Mouse (Mus musculus): ENCODE measurements around the gene Cep85l. TPM values are rescaled to one million over a fixed set of nuclear protein-coding genes. Genes with fewer than 3 reads are reported as not detected.

The Cep85l gene
- total and polyA plus RNA-seq, 3 experiments, result 4.3 to 5.7 (median 5.0) TPM

DNA sequence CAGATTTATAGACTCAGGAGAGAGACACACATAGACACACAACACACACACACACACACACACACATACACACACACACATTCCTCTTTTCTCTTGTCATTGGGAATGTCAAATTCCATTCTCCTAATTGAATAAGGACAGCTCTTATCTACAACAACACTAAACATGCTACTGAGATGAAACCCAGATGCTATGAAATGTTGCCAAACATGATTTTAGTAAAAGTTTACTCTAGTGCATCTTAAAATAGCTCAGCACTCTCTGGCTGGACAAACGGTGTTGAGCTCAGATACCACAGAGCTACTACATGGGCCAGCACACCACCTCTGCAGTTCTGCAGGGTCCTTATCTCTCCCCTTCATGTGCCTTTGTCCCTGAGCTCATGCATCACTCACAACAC lies 55.1 kb downstream of the Cep85l start:
- Histone ChIP-seq H3K79me2 (replicated peaks; ENCODE audit: control insufficient read depth, extremely low read depth, insufficient read depth, poor library complexity, severe bottlenecking) (no peaks in the 10 kb centered on the region), H3K27me3 (replicated peaks) (no peaks in the 10 kb centered on the region), H3K4me3 (replicated peaks in 1 of 3; ENCODE audit: low read depth in 2 of 3, low read length in 2 of 3, poor library complexity in 1 of 3) (no peak overlapping the region), H3K9ac (ENCODE audit: insufficient read depth, low read depth) (no peak overlapping the region), H3K4me1 (ENCODE audit: control insufficient read depth in 1 of 2, insufficient read depth in 2 of 2) (no peaks in the 10 kb centered on the region), H3K9me3 (replicated peaks; ENCODE audit: low read length) (no peaks in the 10 kb centered on the region), H3K4me2 (ENCODE audit: insufficient read depth, low read depth, poor library complexity, severe bottlenecking) (no peak overlapping the region), H3K27ac (ENCODE audit: insufficient read depth, low read depth) (no peak overlapping the region), H3K36me3 (replicated peaks in 1 of 2; ENCODE audit: control insufficient read depth in 1 of 2, insufficient read depth in 1 of 2, low read length in 1 of 2) (peaks cover 0 to 8% of the 10 kb centered on the region in 2 experiments)
- no peak for TF ChIP-seq ELF1 (IDR thresholded peaks at IDR 0.05; ENCODE audit: low read depth, low read length)
- TF ChIP-seq ZMIZ1 (IDR thresholded peaks at IDR 0.05; ENCODE audit: low read depth, low read length), result no peak
- TF ChIP-seq MYC (IDR thresholded peaks at IDR 0.05; ENCODE audit: low read depth, low read length), result no peak
- no peak for TF ChIP-seq POLR2AphosphoS2 (IDR thresholded peaks at IDR 0.05; ENCODE audit: low read depth, low read length)
- TF ChIP-seq TCF12 (IDR thresholded peaks at IDR 0.05; ENCODE audit: low read depth, low read length), result no peak
- no peak for TF ChIP-seq BHLHE40 (IDR thresholded peaks at IDR 0.05; ENCODE audit: low read depth, low read length)
- TF ChIP-seq USF2 (conservative IDR thresholded peaks at IDR 0.05; ENCODE audit: low read depth, low read length), result no peak
- no peak for TF ChIP-seq RAD21 (IDR thresholded peaks at IDR 0.05; ENCODE audit: low read depth, low read length)
- no peak for TF ChIP-seq SMC3 (IDR thresholded peaks at IDR 0.05; ENCODE audit: low read depth, low read length)
- no peak for TF ChIP-seq MEF2A (IDR thresholded peaks at IDR 0.05; ENCODE audit: borderline replicate concordance, low read depth, low read length)
- TF ChIP-seq CHD2 (IDR thresholded peaks at IDR 0.05; ENCODE audit: low read length), result no peak
- TF ChIP-seq POLR2A (IDR thresholded peaks at IDR 0.05; ENCODE audit: low read depth, low read length), result no peak
- no peak for TF ChIP-seq IRF4 (IDR thresholded peaks at IDR 0.05; ENCODE audit: low read depth, low read length)
- no peak for DNase-seq (ENCODE audit: extremely low read depth)
- in situ Hi-C loops (cut with MboI; ENCODE audit: low pct_ligation_motif_present, low pct_unique_long_range_greater_than_20kb, low sequenced_read_pairs), result no loop called here
- dilution Hi-C loops (cut with MboI; ENCODE audit: extremely low pct_ligation_motif_present, extremely low pct_unique_long_range_greater_than_20kb, low sequenced_read_pairs), result no loop called here

DNA sequence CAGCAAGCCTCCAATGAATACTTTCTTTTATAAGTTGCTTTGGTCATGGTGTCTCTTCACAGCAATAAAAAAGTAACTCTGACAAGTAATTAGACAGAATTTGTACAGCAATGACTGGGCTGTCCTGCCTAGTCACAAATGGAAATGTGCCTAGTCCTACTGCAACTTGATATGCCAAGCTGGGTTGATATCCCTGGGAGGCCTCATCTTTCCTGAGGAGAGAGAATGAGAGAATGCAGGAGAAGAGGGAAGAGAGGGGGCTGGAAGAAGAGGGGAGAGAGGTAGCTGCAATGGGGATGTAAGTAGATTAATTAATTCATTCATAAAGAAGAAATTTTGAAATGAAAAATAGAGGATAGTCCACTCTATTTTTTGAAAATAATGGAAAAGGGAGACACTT lies 56.4 kb downstream of the Cep85l start:
- Histone ChIP-seq H3K4me3 (replicated peaks in 1 of 3; ENCODE audit: low read depth in 2 of 3, low read length in 2 of 3, poor library complexity in 1 of 3) (no peak overlapping the region), H3K36me3 (replicated peaks in 1 of 2; ENCODE audit: control insufficient read depth in 1 of 2, insufficient read depth in 1 of 2, low read length in 1 of 2) (peaks cover 0 to 14% of the 10 kb centered on the region in 2 experiments), H3K79me2 (replicated peaks; ENCODE audit: control insufficient read depth, extremely low read depth, insufficient read depth, poor library complexity, severe bottlenecking) (no peaks in the 10 kb centered on the region), H3K27me3 (replicated peaks) (no peaks in the 10 kb centered on the region), H3K27ac (ENCODE audit: insufficient read depth, low read depth) (no peak overlapping the region), H3K4me1 (ENCODE audit: control insufficient read depth in 1 of 2, insufficient read depth in 2 of 2) (no peaks in the 10 kb centered on the region), H3K4me2 (ENCODE audit: insufficient read depth, low read depth, poor library complexity, severe bottlenecking) (no peak overlapping the region), H3K9me3 (replicated peaks; ENCODE audit: low read length) (no peaks in the 10 kb centered on the region), H3K9ac (ENCODE audit: insufficient read depth, low read depth) (no peak overlapping the region)
- TF ChIP-seq SMC3 (IDR thresholded peaks at IDR 0.05; ENCODE audit: low read depth, low read length) (no peak), ETS1 (conservative IDR thresholded peaks at IDR 0.05; ENCODE audit: low read depth, low read length) (no peak), CHD1 (IDR thresholded peaks at IDR 0.05; ENCODE audit: low read depth, low read length) (no peak), CTCF (conservative IDR thresholded peaks at IDR 0.05 in 1 of 2, IDR thresholded peaks at IDR 0.05 in 1 of 2; ENCODE audit: low read depth in 2 of 2, low read length in 2 of 2) (no peak), MEF2A (IDR thresholded peaks at IDR 0.05; ENCODE audit: borderline replicate concordance, low read depth, low read length) (no peak), MYC (IDR thresholded peaks at IDR 0.05; ENCODE audit: low read depth, low read length) (no peak), ZC3H11A (IDR thresholded peaks at IDR 0.05; ENCODE audit: low read depth, low read length) (no peak), BHLHE40 (IDR thresholded peaks at IDR 0.05; ENCODE audit: low read depth, low read length) (no peak), TBP (conservative IDR thresholded peaks at IDR 0.05; ENCODE audit: low read depth, low read length) (no peak), RCOR1 (conservative IDR thresholded peaks at IDR 0.05; ENCODE audit: low read depth, low read length) (no peak), USF2 (conservative IDR thresholded peaks at IDR 0.05; ENCODE audit: low read depth, low read length) (no peak), NELFE (IDR thresholded peaks at IDR 0.05; ENCODE audit: low read depth, low read length) (no peak), JUN (IDR thresholded peaks at IDR 0.05; ENCODE audit: insufficient read depth, low read depth, low read length) (no peak), E2F4 (IDR thresholded peaks at IDR 0.05; ENCODE audit: insufficient replicate concordance, low read depth, low read length) (no peak), EP300 (IDR thresholded peaks at IDR 0.05; ENCODE audit: low read length) (no peak), HCFC1 (IDR thresholded peaks at IDR 0.05; ENCODE audit: low read depth, low read length) (no peak), USF1 (IDR thresholded peaks at IDR 0.05; ENCODE audit: low read depth, low read length) (no peak), JUND (conservative IDR thresholded peaks at IDR 0.05; ENCODE audit: low read depth, low read length) (no peak)
- DNase-seq (ENCODE audit: extremely low read depth), result no peak
- dilution Hi-C loops (cut with MboI; ENCODE audit: extremely low pct_ligation_motif_present, extremely low pct_unique_long_range_greater_than_20kb, low sequenced_read_pairs), result no loop called here
- in situ Hi-C loops (cut with MboI; ENCODE audit: low pct_ligation_motif_present, low pct_unique_long_range_greater_than_20kb, low sequenced_read_pairs), result no loop called here

All from CH12.LX (cell line).